Mouse (Mus musculus): ENCODE data around the gene 4930556J24Rik. TPM values are rescaled to one million over a fixed set of nuclear protein-coding genes. Genes with fewer than 3 reads are reported as not detected.
A peak's percentile ranks its signal among the peaks of the same experiment; 100 is the strongest.

4930556J24Rik gene
- total RNA-seq, 2 experiments from 2014 or later, result not detected

- peak; percentile 61 to 86 for DNase-seq (ENCODE audit: low spot score in 2 of 2)
Measured at GRCm38 (mm10) chr11:3894406-3895281, 81.9 kb downstream of the 4930556J24Rik start, which contains the start of the genes 4921536K21Rik and Dusp18. TSS of gene 4921536K21Rik (minus strand) at chr11:3895098. TSS of gene Dusp18 (plus strand) at chr11:3895240.

DNA sequence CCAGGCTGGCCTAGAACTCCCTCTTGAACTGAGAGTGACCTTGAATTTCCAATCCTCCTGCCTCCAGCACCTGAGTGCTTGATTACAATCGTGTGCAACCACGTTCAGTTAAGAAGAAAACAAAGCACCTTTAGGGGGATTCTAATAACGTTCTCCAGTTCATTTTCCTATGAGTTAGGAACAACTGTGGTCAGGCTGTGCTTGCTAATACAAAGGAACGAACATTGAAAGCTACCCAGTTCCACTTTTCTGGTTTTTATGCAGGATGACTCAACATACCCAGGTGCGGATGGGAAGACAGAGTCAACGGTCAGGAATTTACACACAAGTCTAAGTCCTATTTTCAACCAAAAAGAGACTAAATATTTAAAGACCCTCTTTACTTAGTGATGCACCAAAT, 82.6 kb downstream of the 4930556J24Rik start:
- DNase-seq (ENCODE audit: low spot score in 2 of 2), result no peak

Other genes starting within 250 kb of the 4930556J24Rik start
- 1 to 10 TPM; 1.1 to 1.7 TPM for gene Osbp2, start 112.9 kb downstream of the 4930556J24Rik start, total RNA-seq (2021)
- gene 4921536K21Rik, start 81.7 kb downstream of the 4930556J24Rik start, total RNA-seq (2021), result under 1 TPM; 0.17 to 0.21 TPM
- 1 to 10 TPM; 4.3 to 4.7 TPM for gene Dusp18, start 81.5 kb downstream of the 4930556J24Rik start, total RNA-seq (2021)
- 10 to 100 TPM; 11.1 to 11.5 TPM for gene Slc35e4, start 62.1 kb downstream of the 4930556J24Rik start, total RNA-seq (2021)
- gene Tcn2, start 44.6 kb downstream of the 4930556J24Rik start, total RNA-seq (2021), result 10 to 100 TPM; 25.2 to 32.3 TPM
- 10 to 100 TPM; 47.7 to 53.1 TPM for gene Pes1, start 12.8 kb downstream of the 4930556J24Rik start, total RNA-seq (2021)
- gene Gal3st1, start 6.9 kb upstream of the 4930556J24Rik start, total RNA-seq (2021), result 1 to 10 TPM; 4.9 to 5.0 TPM
- gene Sec14l4, start 54.7 kb upstream of the 4930556J24Rik start, total RNA-seq (2021), result under 1 TPM in 1 of 2 experiments, not detected in 1; 0.18 TPM
- gene Sec14l3, start 88.1 kb upstream of the 4930556J24Rik start, total RNA-seq (2021), result not detected
- gene Mtfp1, start 118.7 kb upstream of the 4930556J24Rik start, total RNA-seq (2021), result 10 to 100 TPM in 1 of 2 experiments, 1 to 10 TPM in 1; 10.0 to 12.5 TPM
- gene Sec14l2, start 146.6 kb upstream of the 4930556J24Rik start, total RNA-seq (2021), result 1 to 10 TPM; 2.3 to 2.6 TPM
- 10 to 100 TPM; 12.8 to 18.1 TPM for gene Rnf215, start 158.4 kb upstream of the 4930556J24Rik start, total RNA-seq (2021)
- 10 to 100 TPM in 1 of 2 experiments, 1 to 10 TPM in 1; 8.7 to 10.3 TPM for gene Ccdc157, start 183.5 kb upstream of the 4930556J24Rik start, total RNA-seq (2021)
- gene Sf3a1, start 183.6 kb upstream of the 4930556J24Rik start, total RNA-seq (2021), result 10 to 100 TPM; 41.2 to 50.6 TPM
- gene Tbc1d10a, start 210.0 kb upstream of the 4930556J24Rik start, total RNA-seq (2021), result 10 to 100 TPM; 10.1 to 12.2 TPM
- 1 to 10 TPM; 8.7 to 9.8 TPM for gene Castor1, start 241.4 kb upstream of the 4930556J24Rik start, total RNA-seq (2021)